Mouse (Mus musculus) stomach, embryonic 15.5 days (tissue): Measurements from ENCODE around the gene Rad23b. TPM values are rescaled to one million over a fixed set of nuclear protein-coding genes. Genes with fewer than 3 reads are reported as not detected.

Source experiments
- ATAC-seq: fragments of 200-750 bp; cut with Nextera tagmentation; 2 replicates; pipeline ENCODE4 v1.8.0; 2017; ENCODE audit warnings: low read depth, moderate number of reproducible peaks, moderate TSS enrichment; ENCODE audit not compliant: insufficient read depth, low FRiP score
- H3K27ac ChIP-seq: fragments of 300-500 bp; sonication (generic); 2 replicates; pipeline ENCODE4 v1.5.1; 2015; ENCODE audit warnings: mild to moderate bottlenecking, inconsistent platforms
- H3K27me3 ChIP-seq: fragments of 300-500 bp; sonication (generic); replicated peaks from 2 replicates; pipeline ENCODE4 v1.6.1; 2015; ENCODE audit warnings: inconsistent platforms
- H3K36me3 ChIP-seq: fragments of 300-500 bp; sonication (generic); 2 replicates; pipeline ENCODE4 v1.6.1; 2015; ENCODE audit warnings: inconsistent platforms
- H3K4me1 ChIP-seq: fragments of 300-500 bp; sonication (generic); 2 replicates; pipeline ENCODE4 v1.6.1; 2015; ENCODE audit warnings: inconsistent platforms
- H3K4me2 ChIP-seq: fragments of 300-500 bp; sonication (generic); 2 replicates; pipeline ENCODE4 v1.6.1; 2015; ENCODE audit warnings: mild to moderate bottlenecking, inconsistent platforms
- H3K4me3 ChIP-seq: fragments of 300-500 bp; sonication (generic); replicated peaks from 2 replicates; pipeline ENCODE4 v1.5.1; 2015; ENCODE audit warnings: inconsistent platforms
- H3K9ac ChIP-seq: fragments of 300-500 bp; sonication (generic); 2 replicates; pipeline ENCODE4 v1.6.1; 2015; ENCODE audit warnings: inconsistent platforms
- H3K9me3 ChIP-seq: fragments of 300-500 bp; sonication (generic); 2 replicates; pipeline ENCODE4 v1.6.1; 2016; ENCODE audit warnings: inconsistent platforms
- WGBS: fragments of 180-500 bp; shearing (Covaris S2); methylation state at CpG from one replicate; pipeline ENCODE4 v1.1.7; 2015; 5-methylcytosine and 5-hydroxymethylcytosine counted together
- polyA plus RNA-seq: library from polyadenylated mRNA; unstranded; fragments of >200 nt; fragmentation: Nextera tagmentation; extraction: Ambion mirVana; gene quantifications from 2 replicates; pipeline ENCODE4 v1.2.1, GENCODE M21; 2015

Gene Rad23b
- polyA plus RNA-seq, 1 experiment from 2014 or later: 80.3 TPM

DNA sequence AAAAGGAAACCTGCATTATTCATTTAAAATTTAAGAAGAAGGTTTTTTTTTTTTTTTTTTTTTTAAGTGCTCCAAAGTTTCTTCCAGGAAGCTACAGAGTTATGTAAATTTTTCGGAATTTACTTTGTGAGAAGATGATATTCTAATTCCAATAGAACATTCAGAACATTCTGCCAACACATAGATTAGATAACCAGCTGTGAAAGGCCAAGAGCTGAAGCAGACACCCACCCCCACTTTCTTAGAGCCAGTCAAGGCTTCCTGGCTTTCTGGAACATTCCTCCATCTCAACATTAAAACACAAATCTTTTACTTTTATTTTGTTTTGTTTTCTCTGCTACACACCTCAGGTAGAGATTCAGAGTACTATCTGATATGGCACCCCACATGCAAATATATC is 10.9 kb upstream of the Rad23b start:
- Histone ChIP-seq H3K4me1 (no peaks in the 10 kb centered on the region), H3K9ac (no peak overlapping the region), H3K27ac (no peak overlapping the region), H3K4me2 (no peak overlapping the region), H3K9me3 (no peaks in the 10 kb centered on the region), H3K27me3 (no peaks in the 10 kb centered on the region), H3K36me3 (no peaks in the 10 kb centered on the region), H3K4me3 (no peak overlapping the region)
- ATAC-seq: no peak
- 62% methylated on average over 1 of the region's 1 CpGs for WGBS

GRCm38 (mm10) chr4:55339388-55339787 is 10.5 kb upstream of the Rad23b start:
- Histone ChIP-seq H3K9ac (no peak overlapping the region), H3K4me2 (no peak overlapping the region), H3K4me1 (no peaks in the 10 kb centered on the region), H3K27ac (no peak overlapping the region), H3K27me3 (no peaks in the 10 kb centered on the region), H3K36me3 (no peaks in the 10 kb centered on the region), H3K9me3 (no peaks in the 10 kb centered on the region), H3K4me3 (no peak overlapping the region)
- 52% methylated on average over 4 of the region's 4 CpGs for WGBS
- no peak for ATAC-seq

- Histone ChIP-seq H3K9ac (no peak overlapping the region), H3K36me3 (no peaks in the 10 kb centered on the region), H3K27me3 (no peaks in the 10 kb centered on the region), H3K4me2 (no peak overlapping the region), H3K27ac (no peak overlapping the region), H3K4me3 (no peak overlapping the region), H3K4me1 (no peaks in the 10 kb centered on the region), H3K9me3 (no peaks in the 10 kb centered on the region)
- ATAC-seq: no peak
- WGBS: 84% methylated on average over 1 of the region's 1 CpGs
Measured at GRCm38 (mm10) chr4:55341797-55342196, 8.0 kb upstream of the Rad23b start.

- no peak overlapping the region for H3K4me2 ChIP-seq
- no peak overlapping the region for H3K27ac ChIP-seq
- no peaks in the 10 kb centered on the region for H3K27me3 ChIP-seq
- no peaks in the 10 kb centered on the region for H3K36me3 ChIP-seq
- H3K4me1 ChIP-seq: no peaks in the 10 kb centered on the region
- no peak overlapping the region for H3K9ac ChIP-seq
- ATAC-seq: no peak
- H3K4me3 ChIP-seq: no peak overlapping the region
- 87% methylated on average over 5 of the region's 5 CpGs for WGBS
- no peaks in the 10 kb centered on the region for H3K9me3 ChIP-seq
Measured at GRCm38 (mm10) chr4:55342602-55343001, 7.2 kb upstream of the Rad23b start.

- Histone ChIP-seq H3K4me1 (0 out of 2 replicates have a peak, but pooled peaks cover 1% of the 10 kb centered on the region), H3K4me3 (no peak overlapping the region), H3K27ac (no peak overlapping the region), H3K4me2 (no peak overlapping the region), H3K9me3 (no peaks in the 10 kb centered on the region), H3K36me3 (no peaks in the 10 kb centered on the region), H3K27me3 (no peaks in the 10 kb centered on the region), H3K9ac (no peak overlapping the region)
- 93% methylated on average over 3 of the region's 3 CpGs for WGBS
- no peak for ATAC-seq
Measured at GRCm38 (mm10) chr4:55343287-55343686, 6.6 kb upstream of the Rad23b start.

DNA sequence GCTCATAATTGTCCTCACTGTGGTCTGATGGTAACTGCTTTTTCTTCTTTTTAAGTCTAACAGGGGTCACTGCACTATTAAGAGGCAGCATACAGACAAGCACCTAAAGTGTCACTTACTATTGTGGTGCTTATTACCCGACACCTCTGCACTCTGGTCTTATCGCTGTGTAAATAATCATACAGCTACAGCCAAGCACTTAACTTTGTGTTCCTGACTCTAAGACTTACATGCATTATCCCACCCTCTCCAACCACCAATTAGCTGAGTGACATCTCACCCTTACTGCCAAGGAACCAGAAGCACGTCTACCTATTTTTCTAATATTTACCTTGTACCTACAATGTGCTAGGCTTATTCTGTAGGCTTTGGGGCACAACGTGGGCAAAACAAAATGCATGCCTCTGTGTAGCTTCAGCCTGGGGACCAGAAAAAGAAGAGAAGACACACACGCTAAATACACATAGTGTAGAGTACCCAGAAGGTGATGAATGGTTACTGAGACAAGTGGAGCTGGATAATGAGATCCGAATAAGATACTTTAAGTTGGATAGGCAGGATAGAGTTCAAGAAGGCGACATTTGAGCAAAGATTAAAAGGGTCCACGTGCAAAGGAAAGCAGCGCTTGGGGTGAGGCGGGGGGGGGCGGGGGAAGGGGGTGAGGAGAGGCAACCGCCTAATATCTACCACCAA is 938 bp upstream of the Rad23b start:
- Histone ChIP-seq H3K36me3 (no peaks in the 10 kb centered on the region), H3K4me3 (peak overlapping the region; percentile 94), H3K27ac (peak overlapping the region; percentile 83), H3K4me1 (peaks cover 15% of the 10 kb centered on the region; the same call in 1 of the 2 replicates), H3K9me3 (no peaks in the 10 kb centered on the region), H3K9ac (peak overlapping the region; percentile 17; the same call in 1 of the 2 replicates), H3K4me2 (peak overlapping the region; percentile 71), H3K27me3 (no peaks in the 10 kb centered on the region)
- no peak for ATAC-seq
- WGBS: 4% methylated on average over 12 of the region's 12 CpGs

DNA sequence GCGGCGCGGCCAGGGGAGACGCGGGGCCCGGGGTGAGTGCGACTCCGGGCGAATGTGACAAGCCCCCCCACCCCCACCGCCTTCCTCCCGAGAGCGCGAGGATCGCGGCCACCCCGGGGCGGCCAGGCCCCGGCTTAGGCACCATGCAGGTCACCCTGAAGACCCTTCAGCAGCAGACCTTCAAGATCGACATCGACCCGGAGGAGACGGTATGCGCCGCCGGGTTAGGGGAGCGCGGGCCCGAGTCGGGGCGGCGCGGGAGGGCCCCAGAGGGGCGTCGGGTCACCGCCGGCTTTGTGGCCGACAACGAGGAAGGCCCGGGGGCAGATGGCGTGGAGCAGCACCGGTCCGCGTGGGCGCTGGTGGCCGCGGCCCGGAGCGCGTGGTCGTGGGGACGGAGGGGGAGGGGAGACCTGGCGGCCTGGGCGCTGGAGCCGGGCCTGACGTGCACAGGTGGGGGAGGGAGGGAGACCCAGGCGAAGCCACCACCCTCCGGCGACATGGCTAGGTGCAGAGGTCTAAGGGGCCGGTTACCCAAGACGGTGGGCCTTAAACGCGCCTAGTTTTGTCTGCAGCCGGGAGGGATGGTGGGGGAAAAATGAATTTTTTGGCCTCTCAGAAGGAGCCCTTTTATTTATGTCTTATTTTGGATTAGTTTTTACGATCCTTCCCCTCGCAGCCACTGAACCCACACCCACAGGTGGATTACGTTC is 532 bp downstream of the Rad23b start:
- H3K27ac ChIP-seq: peak overlapping the region; percentile 86
- no peaks in the 10 kb centered on the region for H3K36me3 ChIP-seq
- under 1% methylated on average over 64 of the region's 66 CpGs for WGBS
- peak; percentile 21 for ATAC-seq
- peak overlapping the region; percentile 94 for H3K4me3 ChIP-seq
- peak overlapping the region; percentile 94 for H3K9ac ChIP-seq
- H3K27me3 ChIP-seq: no peaks in the 10 kb centered on the region
- peaks cover 15% of the 10 kb centered on the region; the same call in 1 of the 2 replicates for H3K4me1 ChIP-seq
- no peaks in the 10 kb centered on the region for H3K9me3 ChIP-seq
- H3K4me2 ChIP-seq: peak overlapping the region; percentile 48

- no peak overlapping the region for H3K27ac ChIP-seq
- no peak for ATAC-seq
- 10% methylated on average over 12 of the region's 12 CpGs for WGBS
Measured at GRCm38 (mm10) chr4:55351037-55351436, 1.2 kb downstream of the Rad23b start.

GRCm38 (mm10) chr4:55351860-55352259 is 2.0 kb downstream of the Rad23b start:
- Histone ChIP-seq H3K9ac (no peak overlapping the region), H3K27ac (no peak overlapping the region), H3K9me3 (no peaks in the 10 kb centered on the region), H3K4me2 (peak overlapping the region; percentile 32), H3K36me3 (no peaks in the 10 kb centered on the region), H3K4me3 (0 out of 2 replicates have a peak overlapping the region, but pooled peaks have one; percentile 6), H3K27me3 (no peaks in the 10 kb centered on the region), H3K4me1 (peaks cover 15% of the 10 kb centered on the region; the same call in 1 of the 2 replicates)
- ATAC-seq: no peak

More at GRCm38 (mm10) chr4:55351037-55351436, 1.2 kb downstream of the Rad23b start:
- Histone ChIP-seq H3K9ac (peak overlapping the region; percentile 94; the same call in 1 of the 2 replicates), H3K4me1 (peaks cover 15% of the 10 kb centered on the region; the same call in 1 of the 2 replicates), H3K4me2 (peak overlapping the region; percentile 48), H3K4me3 (peak overlapping the region; percentile 94), H3K9me3 (no peaks in the 10 kb centered on the region), H3K36me3 (no peaks in the 10 kb centered on the region), H3K27me3 (no peaks in the 10 kb centered on the region)

GRCm38 (mm10) chr4:55354038-55354437 is 4.2 kb downstream of the Rad23b start:
- Histone ChIP-seq H3K4me1 (peaks cover 7% of the 10 kb centered on the region; the same call in 1 of the 2 replicates), H3K4me2 (no peak overlapping the region), H3K27me3 (no peaks in the 10 kb centered on the region), H3K9me3 (no peaks in the 10 kb centered on the region), H3K4me3 (no peak overlapping the region), H3K36me3 (no peaks in the 10 kb centered on the region), H3K9ac (no peak overlapping the region), H3K27ac (no peak overlapping the region)
- no peak for ATAC-seq
- WGBS: 95% methylated on average over 1 of the region's 1 CpGs

- no peak for ATAC-seq
- H3K27me3 ChIP-seq: no peaks in the 10 kb centered on the region
- no peaks in the 10 kb centered on the region for H3K9me3 ChIP-seq
- H3K9ac ChIP-seq: no peak overlapping the region
- 91% methylated on average over 1 of the region's 1 CpGs for WGBS
- H3K36me3 ChIP-seq: no peaks in the 10 kb centered on the region
- H3K4me2 ChIP-seq: no peak overlapping the region
- H3K4me3 ChIP-seq: no peak overlapping the region
- no peak overlapping the region for H3K27ac ChIP-seq
- peaks cover 7% of the 10 kb centered on the region; the same call in 1 of the 2 replicates for H3K4me1 ChIP-seq
Measured at GRCm38 (mm10) chr4:55355845-55356244, 6.0 kb downstream of the Rad23b start.

- Histone ChIP-seq H3K9me3 (no peaks in the 10 kb centered on the region), H3K4me2 (no peak overlapping the region), H3K4me1 (peaks cover 6% of the 10 kb centered on the region; the same call in 1 of the 2 replicates), H3K27ac (no peak overlapping the region), H3K27me3 (no peaks in the 10 kb centered on the region), H3K9ac (no peak overlapping the region), H3K4me3 (no peak overlapping the region), H3K36me3 (no peaks in the 10 kb centered on the region)
- no peak for ATAC-seq
- WGBS: 81% methylated on average over 3 of the region's 3 CpGs
Measured at GRCm38 (mm10) chr4:55356726-55357125, 6.9 kb downstream of the Rad23b start.
